7 mouse cellular contexts compared by ENCODE assay signal in genomic region chr13:119755681-119756471, GRCm38 (mm10). TPM values are rescaled to one million over a fixed set of nuclear protein-coding genes. Genes with fewer than 3 reads are reported as not detected.
A peak's percentile ranks its signal among the peaks of the same experiment; 100 is the strongest.
DNase-seq lines count a peak whose midpoint lies in the region; ATAC-seq and TF ChIP-seq lines count a peak whose summit lies in the region.

Nim1k (minus strand) TSS chr13:119755882.

- peak within 1 kb of the TSS; percentile 80 for H3K9ac ChIP-seq in embryonic facial prominence, embryonic 13.5 days
- peak within 1 kb of the TSS; percentile 81 for H3K9ac ChIP-seq in limb, embryonic 13.5 days
- H3K9ac ChIP-seq in midbrain, embryonic 14.5 days (replicated peaks; ENCODE audit: low read length), result peak within 1 kb of the TSS; percentile 84

- peak; percentile 92 for DNase-seq in adrenal gland, postnatal 36 days
- DNase-seq in heart, adult 8-10 months (ENCODE audit: low spot score), result peak; percentile 84
- peak; percentile 93 for DNase-seq in kidney, adult 2 months
- peak; percentile 84 for DNase-seq in midbrain, embryonic 14.5 days
- peak; percentile 11 to 30 for DNase-seq in spleen, adult 18-20 months

- under 1% methylated on average over 43 of the region's 43 CpGs for WGBS in embryonic facial prominence, embryonic 13.5 days
- 1% methylated on average over 43 of the region's 43 CpGs for WGBS in kidney, adult 2 months
- WGBS in limb, embryonic 13.5 days, result under 1% methylated on average over 43 of the region's 43 CpGs
- WGBS in midbrain, embryonic 14.5 days, result under 1% methylated on average over 43 of the region's 43 CpGs

- peaks cover 17% of the 10 kb centered on the region for H3K4me1 ChIP-seq in embryonic facial prominence, embryonic 13.5 days
- peaks cover 3% of the 10 kb centered on the region; the same call in 1 of the 2 replicates for H3K4me1 ChIP-seq in kidney, adult 2 months (ENCODE audit: control insufficient read depth, insufficient read depth, low read length)
- H3K4me1 ChIP-seq in limb, embryonic 13.5 days, result peaks cover 16% of the 10 kb centered on the region
- H3K4me1 ChIP-seq in midbrain, embryonic 14.5 days (ENCODE audit: control insufficient read depth, insufficient read depth, low read length), result peaks cover 15% of the 10 kb centered on the region

- ATAC-seq in embryonic facial prominence, embryonic 13.5 days (ENCODE audit: insufficient number of reproducible peaks, insufficient read depth, low FRiP score, low TSS enrichment, low read depth), result peak; percentile 83
- ATAC-seq in limb, embryonic 13.5 days (ENCODE audit: low FRiP score, low read depth), result peak; percentile 91
- peak; percentile 89 for ATAC-seq in midbrain, embryonic 14.5 days (ENCODE audit: low FRiP score, low TSS enrichment)

- TF ChIP-seq POLR2A in kidney, adult 2 months (IDR thresholded peaks at IDR 0.05; ENCODE audit: low read depth, low read length), result peak; percentile 48

- H3K4me3 ChIP-seq in embryonic facial prominence, embryonic 13.5 days, result peak within 1 kb of the TSS; percentile 57
- peak within 1 kb of the TSS; percentile 51 for H3K4me3 ChIP-seq in kidney, adult 2 months (ENCODE audit: insufficient read depth, low read depth, low read length)
- peak within 1 kb of the TSS; percentile 60 for H3K4me3 ChIP-seq in limb, embryonic 13.5 days
- peak within 1 kb of the TSS; percentile 54 for H3K4me3 ChIP-seq in midbrain, embryonic 14.5 days (replicated peaks; ENCODE audit: low read depth, low read length)

- H3K4me2 ChIP-seq in embryonic facial prominence, embryonic 13.5 days, result peak within 1 kb of the TSS; percentile 98
- H3K4me2 ChIP-seq in limb, embryonic 13.5 days (replicated peaks), result peak within 1 kb of the TSS; percentile 98
- H3K4me2 ChIP-seq in midbrain, embryonic 14.5 days (ENCODE audit: low read length), result peak within 1 kb of the TSS; percentile 96

- H3K27me3 ChIP-seq in embryonic facial prominence, embryonic 13.5 days, result no peaks in the 10 kb centered on the region
- H3K27me3 ChIP-seq in kidney, adult 2 months (replicated peaks; ENCODE audit: control insufficient read depth, insufficient read depth, low read length), result no peaks in the 10 kb centered on the region
- H3K27me3 ChIP-seq in limb, embryonic 13.5 days, result no peaks in the 10 kb centered on the region
- no peaks in the 10 kb centered on the region for H3K27me3 ChIP-seq in midbrain, embryonic 14.5 days (ENCODE audit: control insufficient read depth, insufficient read depth, low read length)

- peaks cover 5% of the 10 kb centered on the region for H3K36me3 ChIP-seq in embryonic facial prominence, embryonic 13.5 days
- H3K36me3 ChIP-seq in kidney, adult 2 months (ENCODE audit: control insufficient read depth, insufficient read depth, low read length), result no peaks in the 10 kb centered on the region
- H3K36me3 ChIP-seq in limb, embryonic 13.5 days, result peaks cover under 1% of the 10 kb centered on the region; the same call in 1 of the 2 replicates
- peaks cover 1% of the 10 kb centered on the region; the same call in 1 of the 2 replicates for H3K36me3 ChIP-seq in midbrain, embryonic 14.5 days (ENCODE audit: control insufficient read depth, insufficient read depth, low read length)

- 0 out of 2 replicates have a peak within 1 kb of the TSS, but pooled peaks have one; percentile 22 for H3K27ac ChIP-seq in embryonic facial prominence, embryonic 13.5 days
- peak within 1 kb of the TSS; percentile 43 for H3K27ac ChIP-seq in kidney, adult 2 months (ENCODE audit: insufficient read depth, low read depth, low read length)
- peak within 1 kb of the TSS; percentile 74; the same call in 1 of the 2 replicates for H3K27ac ChIP-seq in limb, embryonic 13.5 days
- H3K27ac ChIP-seq in midbrain, embryonic 14.5 days (replicated peaks; ENCODE audit: low read depth, low read length), result peak within 1 kb of the TSS; percentile 72

- TF ChIP-seq CTCF in kidney, adult 2 months (conservative IDR thresholded peaks at IDR 0.05; ENCODE audit: insufficient read depth, insufficient read length, low read depth, low read length), result 0 out of 2 replicates have a peak, but pooled peaks have one; percentile 4

- no peaks in the 10 kb centered on the region for H3K9me3 ChIP-seq in embryonic facial prominence, embryonic 13.5 days
- no peaks in the 10 kb centered on the region for H3K9me3 ChIP-seq in limb, embryonic 13.5 days
- no peaks in the 10 kb centered on the region for H3K9me3 ChIP-seq in midbrain, embryonic 14.5 days (ENCODE audit: control insufficient read depth, low read length)

RNA-seq across cellular contexts. Expression of gene Nim1k, which starts in this region (rescaled TPM):
- 1 to 10 TPM in 1 of 2 experiments, under 1 TPM in 1; 0.83 to 3.2 TPM for total RNA-seq in adrenal gland, postnatal 36 days (2021)
- polyA plus RNA-seq in embryonic facial prominence, embryonic 13.5 days (2015; fragmentation: Nextera tagmentation; extraction: Ambion mirVana), result 0.77 and 1.4 TPM in 2 replicates
- total RNA-seq in heart, adult 8-10 months (2022), result 1 to 10 TPM; 1.4 to 2.0 (median 1.8) TPM
- polyA plus RNA-seq in kidney, adult 2 months (2012; rRNA removed), result 0.88 and 1.0 TPM in 2 replicates
- polyA plus RNA-seq in limb, embryonic 13.5 days (2015; fragmentation: Nextera tagmentation; extraction: Ambion mirVana), result 2.3 and 2.8 TPM in 2 replicates
- 3.8 and 4.4 TPM in 2 replicates for polyA plus RNA-seq in midbrain, embryonic 14.5 days (2014; fragmentation: Nextera tagmentation; extraction: Ambion mirVana)

Comparison
In these comparisons a context has a peak if more than half of its experiments do, and no peak if none do; other contexts are left out.
1. Peak in every context shown above with its lines: DNase-seq, ATAC-seq, H3K4me3 ChIP-seq and H3K27ac ChIP-seq.
2. DNase-seq: peak in every context shown above with its lines; median percentile 93 in kidney, adult 2 months; 92 in adrenal gland, postnatal 36 days; 84 in heart, adult 8-10 months; 84 in midbrain, embryonic 14.5 days; 20 in spleen, adult 18-20 months.
3. H3K27ac ChIP-seq: peak in every context shown above with its lines; median percentile 74 in limb, embryonic 13.5 days; 72 in midbrain, embryonic 14.5 days; 43 in kidney, adult 2 months; 22 in embryonic facial prominence, embryonic 13.5 days.